Mouse (Mus musculus) kidney, embryonic 16.5 days (tissue): ENCODE measurements around the gene Egr2. TPM values are rescaled to one million over a fixed set of nuclear protein-coding genes. Genes with fewer than 3 reads are reported as not detected.

ENCODE experiments used
- ATAC-seq: fragments of 200-750 bp; cut with Nextera tagmentation; 2 replicates; pipeline ENCODE4 v1.8.0; 2017; ENCODE audit warnings: moderate TSS enrichment; ENCODE audit not compliant: low FRiP score, low TSS enrichment
- H3K27ac ChIP-seq: fragments of 300-500 bp; sonication (generic); 2 replicates; pipeline ENCODE4 v1.5.1; 2014; ENCODE audit warnings: low read length
- H3K27me3 ChIP-seq: fragments of 300-500 bp; sonication (generic); 2 replicates; pipeline ENCODE4 v1.6.1; 2014; ENCODE audit warnings: low read length, control low read depth, mixed read lengths; ENCODE audit not compliant: insufficient read depth
- H3K36me3 ChIP-seq: fragments of 300-500 bp; sonication (generic); 2 replicates; pipeline ENCODE4 v1.6.1; 2014; ENCODE audit warnings: low read length, control low read depth, mixed read lengths; ENCODE audit not compliant: insufficient read depth
- H3K4me1 ChIP-seq: fragments of 300-500 bp; sonication (generic); 2 replicates; pipeline ENCODE4 v1.6.1; 2014; ENCODE audit warnings: low read length, control low read depth, mixed read lengths; ENCODE audit not compliant: insufficient read depth
- H3K4me2 ChIP-seq: fragments of 300-500 bp; sonication (generic); replicated peaks from 2 replicates; pipeline ENCODE4 v1.6.1; 2014; ENCODE audit warnings: low read depth, low read length
- H3K4me3 ChIP-seq: fragments of 300-500 bp; sonication (generic); 2 replicates; pipeline ENCODE4 v1.5.1; 2014; ENCODE audit warnings: mild to moderate bottlenecking, low read length
- H3K9ac ChIP-seq: fragments of 300-500 bp; sonication (generic); replicated peaks from 2 replicates; pipeline ENCODE4 v1.6.1; 2014; ENCODE audit warnings: low read length
- H3K9me3 ChIP-seq: fragments of 300-500 bp; sonication (generic); 2 replicates; pipeline ENCODE4 v1.6.1; 2016; ENCODE audit warnings: low read length, control low read depth
- WGBS: fragments of 180-500 bp; shearing (Covaris S2); extraction: QIAGEN DNeasy Blood & Tissue Kit; methylation state at CpG from one replicate; pipeline ENCODE4 v1.1.7; 2014; 5-methylcytosine and 5-hydroxymethylcytosine counted together
- polyA plus RNA-seq: library from polyadenylated mRNA; unstranded; fragments of >200 nt; fragmentation: Nextera tagmentation; extraction: Ambion mirVana; gene quantifications from 2 replicates; pipeline ENCODE4 v1.2.1, GENCODE M21; 2015

Gene Egr2
- polyA plus RNA-seq, 1 experiment from 2014 or later: 0.64 TPM

GRCm38 (mm10) chr10:67559765-67560394 is 24.6 kb downstream of the Egr2 start:
- 56% methylated on average over 13 of the region's 13 CpGs for WGBS
- ATAC-seq: no peak
- H3K4me2 ChIP-seq: no peak overlapping the region
- H3K27ac ChIP-seq: no peak overlapping the region
- no peaks in the 10 kb centered on the region for H3K9me3 ChIP-seq
- no peak overlapping the region for H3K9ac ChIP-seq
- peaks cover 4% of the 10 kb centered on the region; the same call in 1 of the 2 replicates for H3K27me3 ChIP-seq
- no peaks in the 10 kb centered on the region for H3K36me3 ChIP-seq
- H3K4me3 ChIP-seq: no peak overlapping the region
- H3K4me1 ChIP-seq: no peaks in the 10 kb centered on the region

DNA sequence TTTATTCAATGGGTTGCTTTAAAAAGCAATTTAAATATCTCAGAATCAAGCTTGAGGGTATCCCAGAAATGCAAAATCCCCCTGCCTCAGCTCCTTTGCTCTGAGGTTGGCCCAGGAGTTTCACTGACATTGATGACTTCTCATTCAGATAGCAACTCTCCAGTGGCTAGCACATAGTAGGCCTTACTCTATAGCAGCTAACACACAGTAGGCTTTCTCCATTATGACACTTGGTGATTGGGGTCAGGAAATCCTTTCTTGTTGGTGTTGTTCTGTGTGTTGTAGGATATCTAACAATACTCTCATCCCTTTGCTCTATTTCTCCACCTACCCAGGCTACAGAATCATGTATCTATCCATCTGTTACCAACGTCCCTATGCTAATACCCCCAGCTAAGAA is 25.9 kb downstream of the Egr2 start:
- 77% methylated on average over 1 of the region's 1 CpGs for WGBS
- no peak for ATAC-seq

GRCm38 (mm10) chr10:67564509-67564908 is 29.2 kb downstream of the Egr2 start:
- H3K9me3 ChIP-seq: no peaks in the 10 kb centered on the region
- no peak for ATAC-seq
- 91% methylated on average over 7 of the region's 7 CpGs for WGBS
- H3K9ac ChIP-seq: no peak overlapping the region
- H3K27me3 ChIP-seq: peaks cover 4% of the 10 kb centered on the region; the same call in 1 of the 2 replicates
- H3K36me3 ChIP-seq: no peaks in the 10 kb centered on the region
- no peak overlapping the region for H3K27ac ChIP-seq
- no peaks in the 10 kb centered on the region for H3K4me1 ChIP-seq
- no peak overlapping the region for H3K4me2 ChIP-seq
- no peak overlapping the region for H3K4me3 ChIP-seq

More for the DNA sequence above, 25.9 kb downstream of the Egr2 start:
- H3K9ac ChIP-seq: no peak overlapping the region
- H3K4me3 ChIP-seq: no peak overlapping the region
- H3K4me1 ChIP-seq: no peaks in the 10 kb centered on the region
- H3K9me3 ChIP-seq: no peaks in the 10 kb centered on the region
- peaks cover 4% of the 10 kb centered on the region; the same call in 1 of the 2 replicates for H3K27me3 ChIP-seq
- no peaks in the 10 kb centered on the region for H3K36me3 ChIP-seq
- no peak overlapping the region for H3K27ac ChIP-seq
- no peak overlapping the region for H3K4me2 ChIP-seq

DNA sequence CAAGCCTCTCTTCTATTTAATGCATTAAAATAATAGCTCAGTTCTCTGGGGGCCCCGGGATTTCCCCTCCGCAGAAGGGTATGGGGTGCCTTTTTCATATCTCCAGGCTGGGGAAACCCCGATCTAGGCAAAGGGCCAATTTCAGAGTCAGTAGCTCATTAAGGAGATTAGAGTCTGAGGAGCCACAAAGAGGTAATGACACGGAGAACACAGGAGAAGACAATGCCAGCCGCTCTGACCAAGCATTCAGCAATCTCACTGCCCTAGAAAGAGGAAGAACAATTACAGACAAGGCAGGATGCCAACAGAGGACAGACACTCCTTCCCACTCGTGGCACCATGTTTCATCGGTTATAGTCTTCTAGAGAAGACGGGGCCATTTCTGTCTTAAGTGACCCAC is 30.8 kb downstream of the Egr2 start:
- Histone ChIP-seq H3K4me1 (no peaks in the 10 kb centered on the region), H3K36me3 (no peaks in the 10 kb centered on the region), H3K27me3 (no peaks in the 10 kb centered on the region), H3K4me2 (no peak overlapping the region), H3K9ac (no peak overlapping the region), H3K27ac (no peak overlapping the region), H3K9me3 (no peaks in the 10 kb centered on the region), H3K4me3 (no peak overlapping the region)
- no peak for ATAC-seq
- 75% methylated on average over 8 of the region's 8 CpGs for WGBS

DNA sequence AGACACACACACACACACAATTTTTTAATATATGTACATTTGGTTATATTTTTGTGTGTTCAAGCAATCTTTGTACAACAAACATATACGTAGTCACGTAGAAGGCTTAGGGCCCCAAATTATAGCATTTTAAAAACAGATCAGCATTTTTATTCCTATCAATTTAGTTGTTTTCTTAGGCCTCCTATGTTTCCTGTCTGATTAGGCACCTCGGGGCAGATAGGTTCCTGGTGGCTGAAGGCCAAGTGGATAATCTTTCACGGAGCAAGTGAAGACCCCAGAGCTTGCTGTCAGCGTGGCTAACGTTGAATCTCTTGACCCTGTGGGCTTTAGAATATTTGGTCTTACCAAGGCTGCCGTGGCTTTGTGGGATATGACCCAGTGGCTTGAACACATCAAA is 34.3 kb downstream of the Egr2 start:
- 57% methylated on average over 7 of the region's 7 CpGs for WGBS

DNA sequence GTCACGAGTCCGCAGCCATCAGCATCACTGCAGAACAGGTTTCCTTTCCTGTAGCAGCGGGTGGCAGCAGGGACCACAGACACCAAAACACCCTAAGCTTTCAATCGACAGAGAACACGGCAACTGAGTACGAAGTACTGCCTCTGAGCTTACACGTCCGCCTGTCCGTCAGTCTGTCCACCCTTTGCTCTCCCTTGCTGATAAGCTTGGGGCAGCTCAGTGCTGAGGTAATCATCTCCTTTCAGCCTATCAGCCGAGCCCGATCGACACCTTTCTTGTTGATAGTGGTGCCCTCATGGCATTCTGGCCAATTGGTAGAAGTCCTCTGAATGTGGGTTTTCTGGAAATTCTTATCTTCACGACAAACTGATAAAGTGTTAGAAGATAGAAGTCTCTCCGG is 36.2 kb downstream of the Egr2 start:
- no peaks in the 10 kb centered on the region for H3K36me3 ChIP-seq
- H3K4me2 ChIP-seq: no peak overlapping the region
- H3K9ac ChIP-seq: no peak overlapping the region
- 92% methylated on average over 14 of the region's 14 CpGs for WGBS
- H3K4me1 ChIP-seq: no peaks in the 10 kb centered on the region
- ATAC-seq: no peak
- no peaks in the 10 kb centered on the region for H3K27me3 ChIP-seq
- H3K9me3 ChIP-seq: no peaks in the 10 kb centered on the region
- no peak overlapping the region for H3K4me3 ChIP-seq
- H3K27ac ChIP-seq: no peak overlapping the region

More for the DNA sequence above, 34.3 kb downstream of the Egr2 start:
- H3K9me3 ChIP-seq: no peaks in the 10 kb centered on the region
- no peak overlapping the region for H3K4me3 ChIP-seq
- no peak for ATAC-seq
- no peaks in the 10 kb centered on the region for H3K4me1 ChIP-seq
- no peak overlapping the region for H3K27ac ChIP-seq
- H3K36me3 ChIP-seq: no peaks in the 10 kb centered on the region
- no peak overlapping the region for H3K9ac ChIP-seq
- no peaks in the 10 kb centered on the region for H3K27me3 ChIP-seq
- H3K4me2 ChIP-seq: no peak overlapping the region

DNA sequence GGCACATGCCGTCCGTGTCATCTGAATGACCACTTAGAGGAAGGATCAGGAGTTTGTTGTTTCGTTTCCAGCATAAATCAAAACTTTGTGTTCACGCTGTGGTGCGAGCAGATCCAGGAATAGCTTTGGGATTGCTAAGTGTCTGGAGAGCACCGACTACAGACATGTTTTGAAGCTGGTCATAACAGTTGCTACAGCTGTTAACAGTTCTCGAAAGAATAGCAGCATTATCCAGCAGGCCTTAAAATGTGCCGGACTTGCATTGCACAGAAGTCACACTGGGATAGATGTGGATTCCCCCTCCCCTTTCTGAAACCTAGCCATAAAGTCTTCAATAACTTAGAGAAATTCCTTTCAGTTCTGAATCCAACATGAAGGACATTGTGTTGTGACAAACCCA is 38.0 kb downstream of the Egr2 start:
- H3K4me1 ChIP-seq: no peaks in the 10 kb centered on the region
- no peak overlapping the region for H3K9ac ChIP-seq
- ATAC-seq: no peak
- WGBS: 54% methylated on average over 8 of the region's 8 CpGs
- H3K4me2 ChIP-seq: no peak overlapping the region
- H3K4me3 ChIP-seq: no peak overlapping the region
- H3K36me3 ChIP-seq: no peaks in the 10 kb centered on the region
- H3K27ac ChIP-seq: no peak overlapping the region
- no peaks in the 10 kb centered on the region for H3K27me3 ChIP-seq
- no peaks in the 10 kb centered on the region for H3K9me3 ChIP-seq

DNA sequence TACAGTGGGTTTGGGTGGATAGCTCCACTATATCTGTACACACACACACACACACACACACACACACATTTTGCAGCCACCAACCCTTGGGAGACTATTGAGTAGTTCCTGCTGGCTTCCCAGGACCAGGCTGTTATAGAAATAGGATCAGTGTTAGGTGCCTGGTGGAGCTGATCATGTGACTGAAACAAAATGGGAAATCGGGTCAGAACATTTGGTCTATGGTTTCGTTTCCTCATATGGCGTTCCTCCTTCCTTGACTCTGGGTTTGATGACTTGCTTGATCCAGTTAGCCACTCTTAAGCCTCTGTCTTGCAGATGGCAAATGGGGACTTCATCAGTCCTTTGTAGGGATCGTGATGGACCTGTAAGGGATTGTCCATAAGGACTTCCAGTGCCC is 44.6 kb downstream of the Egr2 start:
- H3K4me2 ChIP-seq: no peak overlapping the region
- H3K36me3 ChIP-seq: no peaks in the 10 kb centered on the region
- WGBS: 90% methylated on average over 4 of the region's 4 CpGs
- no peak for ATAC-seq
- no peaks in the 10 kb centered on the region for H3K9me3 ChIP-seq
- no peaks in the 10 kb centered on the region for H3K27me3 ChIP-seq
- H3K27ac ChIP-seq: no peak overlapping the region
- no peak overlapping the region for H3K9ac ChIP-seq
- H3K4me3 ChIP-seq: no peak overlapping the region
- 0 out of 2 replicates have a peak, but pooled peaks cover 5% of the 10 kb centered on the region for H3K4me1 ChIP-seq

DNA sequence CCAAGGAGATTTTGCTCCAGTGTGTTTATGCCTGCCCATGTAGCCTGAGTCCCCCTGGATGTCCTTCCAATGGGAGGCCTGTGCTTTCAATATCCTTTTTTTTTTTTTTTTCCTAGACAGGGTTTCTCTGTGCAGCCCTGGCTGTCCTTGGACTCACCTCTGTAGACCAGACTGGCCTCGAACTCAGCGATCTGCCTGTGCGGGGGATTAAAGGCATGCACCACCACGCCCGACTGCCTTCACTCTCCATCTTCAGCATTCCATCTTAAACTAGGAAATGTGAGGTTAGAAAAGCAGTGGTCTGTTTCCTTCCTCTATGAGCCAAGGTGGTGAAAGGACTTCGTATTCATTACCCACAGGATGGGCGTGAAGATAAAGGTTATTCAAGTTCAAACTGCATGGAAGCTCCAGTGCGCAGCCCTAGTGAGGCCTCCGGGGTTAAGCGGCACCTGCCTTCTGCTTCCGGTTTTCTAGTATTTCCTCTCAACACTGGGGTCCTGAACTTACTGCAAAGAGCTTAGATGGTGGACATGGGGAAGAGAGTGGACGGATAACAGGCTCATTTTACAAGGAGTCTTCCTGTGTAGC is 46.5 kb downstream of the Egr2 start:
- Histone ChIP-seq H3K9me3 (no peaks in the 10 kb centered on the region), H3K27me3 (no peaks in the 10 kb centered on the region), H3K36me3 (no peaks in the 10 kb centered on the region), H3K4me2 (no peak overlapping the region), H3K9ac (no peak overlapping the region), H3K4me3 (no peak overlapping the region), H3K4me1 (0 out of 2 replicates have a peak, but pooled peaks cover 5% of the 10 kb centered on the region), H3K27ac (no peak overlapping the region)
- 40% methylated on average over 12 of the region's 12 CpGs for WGBS
- ATAC-seq: peak; percentile 56; the same call in 1 of the 2 replicates

- WGBS: 84% methylated on average over 18 of the region's 18 CpGs
These were observed 50.8 kb downstream of the Egr2 start for GRCm38 (mm10) chr10:67585873-67586610.

More at GRCm38 (mm10) chr10:67585873-67586610, 50.8 kb downstream of the Egr2 start:
- no peaks in the 10 kb centered on the region for H3K36me3 ChIP-seq
- H3K27me3 ChIP-seq: no peaks in the 10 kb centered on the region
- H3K27ac ChIP-seq: no peak overlapping the region
- H3K4me3 ChIP-seq: no peak overlapping the region
- no peak for ATAC-seq
- 0 out of 2 replicates have a peak, but pooled peaks cover 5% of the 10 kb centered on the region for H3K4me1 ChIP-seq
- no peaks in the 10 kb centered on the region for H3K9me3 ChIP-seq
- no peak overlapping the region for H3K4me2 ChIP-seq
- no peak overlapping the region for H3K9ac ChIP-seq
